Mouse (Mus musculus): Measurements from ENCODE around the gene Cand1. TPM values are rescaled to one million over a fixed set of nuclear protein-coding genes. Genes with fewer than 3 reads are reported as not detected.

The Cand1 gene
- 10 to 100 TPM; 12.8 to 29.9 TPM for polyA plus RNA-seq (2017; shearing (Covaris generic))

DNA sequence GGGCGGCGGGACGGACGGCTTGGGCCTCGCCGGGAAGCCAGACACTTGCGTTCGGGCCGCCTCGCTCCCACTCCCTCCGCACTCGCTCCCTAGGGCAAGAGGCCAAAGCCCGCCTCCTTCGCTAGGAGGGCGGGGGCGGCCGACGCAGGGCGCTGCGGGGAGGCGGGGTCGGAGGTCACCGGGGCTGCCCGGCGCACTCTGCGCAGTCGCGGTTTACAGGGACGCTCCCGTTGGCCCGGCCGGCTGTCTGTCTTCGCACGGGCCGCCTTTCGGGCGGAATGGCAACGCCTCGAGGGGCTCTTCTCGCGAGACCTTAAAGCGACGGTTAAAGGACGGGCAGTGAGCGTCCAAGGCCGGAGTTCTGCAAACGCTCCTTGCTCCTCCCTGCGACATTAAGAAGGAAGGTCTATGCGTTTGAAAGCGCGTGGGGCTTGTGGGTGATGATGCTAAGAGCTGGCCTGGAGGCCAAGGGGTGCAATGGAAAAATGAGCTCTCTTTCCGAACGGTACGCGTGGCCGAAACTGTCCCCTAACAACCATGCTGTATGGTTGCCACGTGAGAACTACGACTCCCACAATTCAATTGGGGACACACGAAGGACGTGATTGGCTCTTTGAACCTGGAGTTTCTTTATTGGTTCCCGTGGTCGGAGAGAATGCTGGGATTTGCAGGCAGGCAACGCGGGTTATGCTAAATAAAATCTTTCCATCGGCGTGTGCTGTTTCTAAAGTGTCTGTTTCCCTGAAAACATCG is at the start of gene Cand1:
Cand1 (minus strand) TSS at position 87 of the 753 bp plus-strand sequence.
- peak; percentile 94 for ATAC-seq

DNA sequence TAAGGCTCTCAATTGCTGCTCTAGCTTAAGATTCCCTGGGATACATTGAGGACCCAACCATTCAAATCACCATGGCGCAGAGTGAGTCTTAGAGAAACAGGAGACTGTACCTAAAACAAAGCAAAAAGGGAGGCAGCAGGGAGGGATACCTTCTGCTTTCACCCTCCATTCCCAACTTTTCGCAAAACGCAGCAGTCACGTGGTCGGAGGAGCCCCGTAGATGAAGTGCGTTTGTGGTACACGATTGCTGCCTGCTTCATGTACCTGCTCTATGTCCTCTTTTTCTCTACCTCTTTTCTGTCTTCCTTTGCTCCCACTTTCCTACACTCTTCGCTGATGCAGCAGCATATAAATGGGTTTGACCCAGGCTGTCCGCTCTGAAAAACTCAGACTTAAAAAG is 39.0 kb upstream of the Cand1 start:
- no peak for ATAC-seq

DNA sequence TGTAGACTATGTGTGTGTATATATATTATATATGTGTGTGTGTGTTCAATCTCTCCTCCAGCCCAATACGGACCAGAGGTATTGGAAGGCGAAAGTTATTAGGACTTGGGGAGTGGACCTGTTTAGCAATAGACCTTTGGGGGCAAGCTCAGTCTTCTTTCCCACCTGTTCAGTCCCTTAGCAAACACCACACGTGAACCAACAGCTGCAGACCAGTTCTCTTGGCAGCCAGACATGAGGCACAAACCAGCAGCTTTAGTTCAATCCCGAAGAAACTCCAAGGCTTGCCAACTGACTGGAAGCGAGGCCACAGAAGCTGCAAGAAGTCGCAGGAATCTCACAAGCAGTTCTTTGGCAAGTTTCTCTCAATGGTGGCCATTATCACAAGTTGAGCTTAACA is 34.5 kb upstream of the Cand1 start:
- no peak for ATAC-seq

DNA sequence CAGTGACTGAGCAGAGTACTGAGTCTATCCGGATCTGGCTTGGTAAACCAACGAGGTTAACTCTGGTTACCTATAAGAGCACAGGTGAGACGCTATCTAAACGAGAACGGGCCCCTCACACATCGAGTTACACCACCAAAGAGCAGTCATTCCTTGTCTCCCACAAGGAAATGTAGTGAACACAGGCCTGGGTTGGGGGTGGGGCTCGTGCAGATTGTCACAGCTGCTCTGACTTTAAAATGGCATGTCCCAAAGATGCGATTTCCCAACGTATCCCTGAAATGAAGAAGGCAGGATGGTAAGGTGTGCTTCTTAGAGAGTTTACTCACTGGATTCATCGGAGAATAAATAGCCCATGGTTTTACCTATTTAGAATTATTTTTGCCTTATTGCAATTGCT is 32.7 kb upstream of the Cand1 start:
- ATAC-seq: no peak

DNA sequence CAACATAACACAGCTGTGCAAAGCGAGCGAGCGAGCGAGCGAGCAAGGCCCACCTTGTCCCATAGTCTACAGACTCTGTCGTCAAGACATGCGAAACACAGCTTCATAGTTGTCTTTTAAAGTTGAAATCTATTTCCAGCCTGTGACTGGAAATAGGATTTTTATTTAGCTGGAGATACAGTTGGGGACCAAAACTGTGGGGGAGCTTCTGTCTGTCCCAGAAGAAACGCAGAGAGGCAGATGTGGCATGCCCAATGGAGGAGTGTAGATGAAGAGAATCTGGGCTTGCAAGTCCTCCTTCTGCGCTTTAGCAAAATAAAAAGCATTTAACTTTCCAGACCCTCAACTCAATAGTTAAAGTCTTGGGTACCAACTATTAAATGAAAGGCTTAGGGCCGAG is 32.1 kb upstream of the Cand1 start:
- no peak for ATAC-seq

DNA sequence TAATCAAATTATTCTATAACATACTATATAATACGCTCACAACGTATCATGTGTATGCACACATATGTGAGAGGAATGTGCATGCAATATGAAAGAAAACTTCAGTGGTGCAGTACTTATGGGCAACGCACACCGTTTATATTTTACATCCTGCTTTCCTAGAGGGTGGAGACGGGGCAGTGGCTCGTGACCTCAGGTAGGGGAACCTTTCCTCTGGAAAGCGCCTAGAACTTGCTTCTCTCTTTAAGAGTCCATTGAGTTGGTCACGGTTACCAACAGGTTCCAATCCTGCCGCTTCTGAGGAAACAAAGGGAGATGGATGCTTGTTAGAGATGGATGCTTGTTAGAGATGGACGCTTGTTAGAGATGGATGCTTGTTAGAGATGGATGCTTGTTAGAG is 31.2 kb upstream of the Cand1 start:
- ATAC-seq: no peak

DNA sequence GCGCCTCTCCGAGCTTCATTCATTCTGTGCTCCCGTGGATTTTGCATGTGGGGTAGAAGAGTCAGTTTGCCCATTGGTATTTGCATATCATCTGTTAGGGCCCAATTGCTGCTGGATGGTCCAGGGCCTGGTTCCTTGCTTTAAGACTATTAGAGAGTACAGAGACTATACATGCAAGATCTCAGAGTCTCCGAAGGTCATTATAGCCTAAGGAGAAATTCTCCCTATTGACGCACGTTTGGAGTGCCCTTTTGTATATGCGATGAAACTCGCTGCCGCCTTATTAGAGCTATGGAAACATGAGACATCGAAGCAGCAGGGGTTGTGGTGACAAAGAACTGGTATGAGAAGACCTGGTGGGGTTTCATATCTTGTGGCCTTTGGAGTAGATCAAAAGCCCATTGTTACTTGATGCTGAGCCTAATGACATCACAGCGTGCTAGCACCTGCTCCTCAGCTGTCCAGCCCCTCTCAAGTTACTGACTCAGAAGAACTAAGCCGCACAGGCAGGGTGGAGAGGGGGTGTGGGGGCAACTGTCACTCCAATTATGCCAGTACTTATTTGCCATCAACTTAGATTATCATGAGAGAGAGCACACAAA is 30.6 kb upstream of the Cand1 start:
- no peak for ATAC-seq

DNA sequence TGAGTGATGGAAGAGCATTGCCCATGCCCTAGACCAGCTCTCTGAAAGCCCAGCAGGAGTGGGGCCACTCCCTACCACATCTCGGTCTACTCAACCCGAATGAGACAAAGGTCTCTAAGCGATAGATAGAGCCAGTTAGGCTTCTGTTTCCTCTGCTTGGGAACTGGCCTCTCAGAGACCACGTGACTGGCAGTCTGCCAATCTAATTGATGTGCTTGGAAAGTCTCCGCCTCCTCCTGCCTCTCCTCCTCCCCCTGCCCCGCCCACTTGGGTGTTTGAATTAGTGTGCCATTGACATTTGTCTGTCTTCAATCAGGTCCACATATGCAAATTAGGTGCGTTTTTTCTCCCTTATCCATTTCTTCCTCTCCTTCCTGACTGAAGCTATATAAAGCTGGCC is 24.9 kb upstream of the Cand1 start:
- no peak for ATAC-seq

DNA sequence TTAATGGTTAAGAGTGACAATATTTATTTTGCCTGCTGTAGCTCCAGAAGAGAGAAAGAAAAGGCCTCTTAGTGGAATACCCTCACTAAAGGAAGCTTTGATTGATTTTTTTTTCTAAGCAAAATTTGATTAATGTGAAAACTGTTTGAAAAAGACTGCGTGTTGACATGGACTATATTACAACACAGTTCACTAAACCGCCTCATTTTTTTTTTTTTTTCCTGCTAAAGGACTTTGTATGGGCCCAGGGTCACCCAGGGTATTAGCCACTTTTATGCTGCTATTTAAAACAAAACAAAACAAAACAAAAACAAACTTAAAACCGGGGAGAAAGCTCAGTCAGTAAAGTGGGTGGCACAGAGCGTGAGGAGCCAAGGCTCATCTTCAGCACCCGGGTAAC is 23.0 kb upstream of the Cand1 start:
- ATAC-seq: no peak

DNA sequence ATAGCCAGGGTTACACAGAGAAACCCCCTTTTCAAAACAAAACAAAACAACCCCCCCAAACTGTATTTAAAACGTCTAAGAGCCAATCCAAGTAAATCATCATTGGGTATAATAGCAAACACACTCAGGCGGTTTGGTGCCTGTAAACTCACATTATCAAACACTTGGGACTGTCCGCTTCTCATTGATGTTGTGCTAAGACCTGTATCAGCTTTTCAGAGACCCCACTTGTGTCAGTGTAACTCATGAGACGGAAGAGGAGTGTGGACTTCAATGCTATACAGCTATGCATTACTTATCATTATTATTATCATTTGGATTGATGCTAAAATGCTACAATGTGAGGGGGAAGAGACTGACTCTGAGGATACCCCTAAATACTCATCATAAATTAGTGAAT is 18.0 kb upstream of the Cand1 start:
- no peak for ATAC-seq

DNA sequence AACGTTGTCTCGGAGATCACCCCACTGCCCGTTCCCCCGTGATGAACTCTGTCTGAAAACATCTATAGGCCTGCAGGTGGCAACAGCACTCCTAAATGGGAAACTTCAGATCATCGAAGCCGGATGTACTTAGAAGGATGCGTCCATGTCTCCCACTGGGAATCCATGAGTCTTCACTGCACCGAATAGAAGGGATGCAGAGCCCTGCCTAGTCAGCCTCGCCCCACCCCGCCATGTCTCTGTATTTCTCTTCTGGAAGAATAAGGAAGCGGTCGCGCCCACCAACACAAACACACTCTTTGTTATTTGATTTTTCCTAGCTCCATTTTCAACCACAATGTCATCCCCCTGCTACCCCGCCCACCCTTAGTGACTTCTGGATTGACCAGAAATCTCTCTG is 4.3 kb upstream of the Cand1 start:
- no peak for ATAC-seq

DNA sequence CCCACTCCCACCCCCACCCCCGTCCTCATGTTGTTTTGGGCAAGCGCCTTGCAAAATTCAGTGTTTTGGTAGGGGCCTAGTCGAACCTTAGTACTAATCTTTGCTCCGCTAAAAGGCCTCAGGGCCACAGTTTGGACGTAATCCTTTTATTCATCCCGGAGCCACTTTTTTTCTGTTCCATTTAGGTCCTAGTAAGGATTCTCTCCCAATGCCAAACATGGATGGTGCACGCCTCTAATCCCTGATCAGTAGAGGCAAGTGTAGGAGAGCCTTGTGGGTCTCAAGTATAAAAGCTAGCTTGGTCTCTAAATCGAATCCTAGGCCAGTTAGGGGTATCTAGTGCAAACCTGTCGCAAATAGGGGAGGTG is 851 bp upstream of the Cand1 start:
- ATAC-seq: no peak

DNA sequence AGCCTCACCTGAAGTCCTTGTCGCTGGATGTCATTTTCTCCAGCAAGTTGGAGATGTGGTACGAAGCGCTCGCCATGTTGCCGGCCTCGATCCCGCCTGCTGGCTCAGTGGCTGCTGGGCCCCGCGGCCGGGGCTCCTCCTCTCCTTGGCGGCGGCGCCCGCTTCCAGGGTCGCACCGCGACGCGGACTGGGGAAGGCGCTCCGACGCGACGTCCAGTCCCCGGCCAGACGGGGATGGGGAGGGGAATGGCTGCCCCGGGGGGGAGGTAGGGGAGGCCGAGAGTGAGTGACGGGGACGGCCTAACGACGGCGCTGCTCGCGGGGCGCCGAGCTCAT is 254 bp downstream of the Cand1 start:
- ATAC-seq: peak; percentile 0

DNA sequence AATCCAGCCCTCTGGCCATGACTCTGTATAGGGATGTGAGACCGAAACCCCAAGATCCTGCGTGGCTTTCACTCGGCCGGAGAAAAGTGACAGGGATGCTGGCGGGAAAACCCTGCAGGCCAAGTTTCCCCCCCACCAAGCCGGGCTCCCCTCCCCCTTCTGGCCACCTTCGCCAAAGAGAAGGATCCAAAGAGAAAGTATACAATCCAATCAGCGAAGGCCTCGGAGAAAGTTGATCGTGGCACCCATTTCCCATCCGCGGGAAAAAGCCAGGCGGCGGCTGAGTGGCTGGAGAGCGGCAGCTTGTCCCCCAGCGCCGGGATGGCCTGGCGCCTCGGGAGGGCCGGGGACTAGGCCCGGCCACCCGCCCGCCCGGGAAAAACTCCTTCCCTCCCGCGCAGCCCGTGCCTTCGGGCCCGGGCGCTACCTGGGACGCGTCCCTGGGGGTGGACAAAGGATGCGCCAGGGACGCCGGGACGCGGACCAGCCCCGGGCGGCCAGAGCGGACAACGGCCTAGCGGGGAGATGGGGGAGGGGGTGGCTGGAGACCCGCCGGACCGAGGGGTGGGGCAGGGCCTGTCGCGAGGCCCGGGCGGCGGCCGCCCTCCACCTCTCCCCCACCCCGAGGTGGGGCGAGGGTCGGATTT is 747 bp downstream of the Cand1 start:
- no peak for ATAC-seq

DNA sequence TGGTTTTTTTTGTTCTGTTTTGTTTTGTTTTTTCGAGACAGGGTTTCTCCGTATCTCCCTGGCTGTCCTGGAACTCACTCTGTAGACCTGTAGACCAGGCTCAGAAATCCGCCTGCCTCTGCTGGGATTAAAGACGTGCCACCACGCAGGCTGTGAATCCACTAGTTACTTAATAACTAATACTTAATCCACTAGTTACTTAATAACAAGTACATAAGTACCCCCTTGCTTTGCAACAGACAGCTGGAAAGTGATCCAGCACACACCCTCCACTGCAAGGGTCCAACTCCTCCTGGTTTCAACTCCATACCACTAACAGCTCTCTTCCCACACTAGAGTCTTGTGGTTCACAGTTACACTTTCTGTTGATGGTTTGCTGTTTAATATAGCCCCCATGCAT is 8.3 kb downstream of the Cand1 start:
- no peak for ATAC-seq

DNA sequence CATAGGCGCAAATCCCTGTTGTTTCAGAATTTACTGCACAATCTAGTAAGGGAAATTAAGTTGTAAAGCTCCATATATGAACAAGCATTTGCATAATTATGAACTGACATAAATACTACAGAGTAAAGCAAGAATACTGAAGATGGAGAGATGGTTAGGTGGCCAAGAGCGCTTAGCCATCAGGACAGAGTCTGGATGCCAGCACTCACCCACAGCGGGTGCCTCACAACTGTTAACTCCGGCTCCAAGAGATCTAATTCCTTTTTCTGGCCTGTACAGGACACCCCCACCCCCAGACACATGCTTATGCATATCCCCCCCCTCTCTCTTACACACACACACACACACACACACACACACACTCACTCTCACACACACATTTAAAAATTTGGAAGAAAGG is 9.2 kb downstream of the Cand1 start:
- ATAC-seq: no peak

DNA sequence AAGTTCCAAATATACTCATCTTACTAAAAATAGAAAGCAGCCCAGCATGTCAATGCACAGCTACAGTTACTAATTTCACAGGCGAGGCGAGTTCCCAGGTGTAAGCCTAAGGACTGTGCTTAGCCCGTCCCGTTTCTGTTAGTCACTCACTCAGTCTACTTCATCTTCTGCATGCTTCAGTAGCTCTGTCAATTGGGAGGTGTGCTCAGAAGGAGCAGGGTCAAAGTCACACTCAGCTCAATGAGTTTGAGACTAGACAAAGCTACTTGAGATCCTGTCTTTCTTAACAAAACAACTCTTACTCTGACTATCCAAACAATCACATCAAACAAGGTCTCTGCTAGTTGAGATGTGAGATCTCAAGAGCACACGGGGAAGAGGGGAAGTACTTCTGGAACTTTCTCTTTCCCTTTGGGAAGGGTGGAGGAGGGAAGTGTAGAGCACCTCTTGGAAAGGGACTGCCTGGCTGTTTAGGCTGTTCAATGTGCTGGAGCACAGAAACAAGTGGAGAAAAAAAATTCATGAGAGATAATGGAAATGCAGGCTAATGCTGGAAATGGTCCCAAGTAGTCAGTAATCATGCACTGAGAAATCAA is 9.7 kb downstream of the Cand1 start:
- ATAC-seq: no peak

DNA sequence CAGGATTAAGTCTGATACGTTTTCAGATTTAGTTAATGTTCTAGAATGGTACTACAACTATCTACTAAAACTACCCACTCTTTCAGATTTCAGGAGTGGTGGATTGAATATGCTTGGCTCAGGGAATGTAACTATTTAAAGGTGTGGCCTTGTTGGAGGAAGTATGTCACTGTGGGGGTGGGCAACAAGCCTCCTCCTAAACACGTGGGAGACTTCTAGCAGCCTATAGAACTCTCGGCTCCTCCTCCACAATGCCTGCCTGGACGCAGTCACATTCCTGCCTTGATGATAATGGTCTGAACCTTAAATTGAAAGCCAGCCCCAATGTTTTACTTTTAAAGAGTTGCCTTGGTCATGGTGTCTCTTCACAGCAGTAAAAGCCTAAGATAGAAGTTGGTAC is 16.2 kb downstream of the Cand1 start:
- no peak for ATAC-seq

DNA sequence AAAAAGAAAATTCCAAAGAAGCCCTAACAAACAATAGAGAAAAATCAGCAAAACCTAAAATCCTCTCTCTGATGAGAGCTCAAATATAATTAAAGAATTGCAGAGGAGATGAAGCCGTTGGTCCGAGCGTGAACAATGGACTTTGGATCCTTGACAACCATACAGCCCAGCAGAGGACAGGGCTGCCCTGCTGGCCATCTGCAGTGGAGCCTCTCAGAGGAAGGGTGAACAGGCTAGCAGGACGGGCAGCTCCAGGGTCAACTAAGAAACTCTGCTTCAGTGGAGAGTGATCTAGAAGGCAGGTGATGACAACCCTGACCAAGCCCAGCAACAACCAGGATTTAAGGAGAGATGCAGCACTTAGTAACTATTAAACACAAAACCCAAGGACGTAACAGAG is 18.2 kb downstream of the Cand1 start:
- no peak for ATAC-seq

DNA sequence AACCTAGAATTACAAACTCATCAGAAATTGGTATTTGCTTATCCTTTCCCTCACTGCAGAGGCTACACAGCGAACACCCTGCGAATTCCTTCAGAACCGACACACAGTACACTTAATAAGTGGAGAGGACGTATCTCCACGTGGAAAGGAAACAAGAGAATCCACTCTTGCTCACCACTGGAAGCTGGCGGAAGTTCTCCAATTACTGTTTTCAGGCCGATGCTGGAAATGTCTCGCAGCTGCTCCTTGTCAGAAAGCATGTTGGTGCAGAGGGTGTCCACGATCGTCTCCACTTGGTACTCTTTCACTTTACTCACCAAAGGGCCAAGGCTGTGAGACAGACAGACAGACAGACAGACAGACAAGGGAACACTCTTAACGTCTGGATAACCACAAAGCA is 20.4 kb downstream of the Cand1 start:
- ATAC-seq: no peak

DNA sequence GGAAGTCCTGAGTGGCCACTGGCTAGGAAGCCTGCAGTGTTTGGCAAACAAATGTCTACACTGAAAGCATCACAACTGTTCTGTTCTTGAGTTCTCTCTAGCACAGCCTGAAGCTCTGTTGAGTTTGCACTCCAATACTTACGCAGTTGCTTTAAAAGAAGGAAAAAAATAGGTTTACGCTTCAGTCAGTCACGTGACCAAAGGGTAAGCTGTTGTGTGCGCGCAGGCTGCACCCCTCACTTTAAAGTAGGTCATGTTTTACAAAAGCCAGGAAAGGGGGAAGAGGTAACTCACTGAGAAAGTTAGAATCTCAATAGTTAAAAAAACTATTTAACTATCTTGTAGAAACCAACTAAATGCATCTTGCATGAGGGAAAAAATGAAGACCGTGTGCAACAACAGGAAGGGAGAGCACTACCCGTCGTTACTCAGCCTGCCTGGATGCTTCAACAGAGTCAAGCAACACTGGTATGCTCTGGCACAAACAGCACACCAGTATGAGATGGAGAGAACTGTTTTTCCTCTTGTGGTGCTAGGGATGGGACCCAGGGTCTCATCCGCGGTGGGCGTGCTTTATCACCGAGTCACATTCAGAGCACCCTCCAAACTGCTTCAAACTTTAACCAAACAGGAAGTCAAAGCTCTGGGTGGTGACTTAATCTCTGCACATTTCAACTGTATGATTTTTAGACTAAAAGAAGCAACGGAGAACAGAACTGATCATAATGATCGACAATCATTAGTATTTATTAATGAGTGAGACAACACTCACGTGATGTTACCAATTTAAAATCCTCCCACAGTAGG is 21.4 kb downstream of the Cand1 start:
- ATAC-seq: peak; percentile 73

DNA sequence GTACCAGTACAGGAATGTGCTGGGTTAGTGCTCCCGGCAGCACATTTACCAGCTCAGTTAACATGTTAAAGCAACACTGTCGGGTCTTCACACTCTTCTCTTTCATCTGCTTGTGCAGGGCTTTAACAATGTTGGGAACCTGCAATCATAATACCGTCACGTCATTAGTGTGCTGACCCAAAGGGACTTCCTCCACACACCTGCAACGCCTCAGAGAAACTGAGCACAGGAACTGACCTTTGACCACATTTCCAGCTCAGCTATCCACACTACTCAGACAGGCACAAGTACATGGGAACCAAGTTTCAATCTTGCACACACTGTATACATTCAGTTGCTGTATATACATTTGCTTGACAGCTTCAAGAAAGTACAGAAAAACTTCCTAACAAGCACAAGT is 27.4 kb downstream of the Cand1 start:
- no peak for ATAC-seq

DNA sequence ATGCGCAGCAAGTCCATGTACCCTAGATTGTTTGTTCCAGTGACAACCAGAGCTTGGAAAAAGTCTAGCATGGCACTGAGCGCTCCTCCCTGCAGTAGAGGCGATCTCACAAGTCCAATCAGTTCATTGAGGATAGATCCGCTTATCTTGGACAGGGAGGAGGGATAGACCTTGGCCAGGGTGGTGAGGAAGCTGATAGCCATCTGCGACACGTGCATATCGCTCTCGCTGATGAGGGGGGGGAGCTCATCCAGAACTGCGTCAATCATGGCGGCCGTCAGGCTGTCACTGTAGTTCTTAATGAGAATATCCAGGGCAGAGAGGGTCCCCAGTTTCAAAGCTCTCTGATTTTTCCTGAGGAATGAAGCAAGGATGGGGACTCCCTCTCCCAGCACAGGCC is 28.6 kb downstream of the Cand1 start:
- ATAC-seq: no peak
